Mouse (Mus musculus) stomach, embryonic 14.5 days (tissue): ENCODE data around the gene Mc1r. TPM values are rescaled to one million over a fixed set of nuclear protein-coding genes. Genes with fewer than 3 reads are reported as not detected.
A peak's percentile ranks its signal among the peaks of the same experiment; 100 is the strongest.
"Not testable (repeated sequence)": the region's sequence is repeated elsewhere in the genome, so short reads cannot be mapped to it uniquely, and the experiment has no call there.

ENCODE experiments used
- ATAC-seq: fragments of 200-750 bp; cut with Nextera tagmentation; 2 replicates; pipeline ENCODE4 v1.8.0; 2017; ENCODE audit warnings: low read depth, moderate TSS enrichment; ENCODE audit not compliant: insufficient number of reproducible peaks, insufficient read depth, low FRiP score
- H3K27ac ChIP-seq: fragments of 300-500 bp; sonication (generic); 2 replicates; pipeline ENCODE4 v1.5.1; 2014; ENCODE audit warnings: mild to moderate bottlenecking, low read length, moderate library complexity, mixed read lengths
- H3K27me3 ChIP-seq: fragments of 300-500 bp; sonication (generic); 2 replicates; pipeline ENCODE4 v1.6.1; 2014; ENCODE audit warnings: low read length, control low read depth, mixed read lengths; ENCODE audit not compliant: control insufficient read depth, insufficient read depth
- H3K36me3 ChIP-seq: fragments of 300-500 bp; sonication (generic); 2 replicates; pipeline ENCODE4 v1.6.1; 2014; ENCODE audit warnings: mild to moderate bottlenecking, control low read depth, low read length, moderate library complexity, mixed read lengths; ENCODE audit not compliant: control insufficient read depth, insufficient read depth
- H3K4me1 ChIP-seq: fragments of 300-500 bp; sonication (generic); 2 replicates; pipeline ENCODE4 v1.6.1; 2014; ENCODE audit warnings: low read length, control low read depth, mixed read lengths; ENCODE audit not compliant: control insufficient read depth, insufficient read depth
- H3K4me2 ChIP-seq: fragments of 300-500 bp; sonication (generic); replicated peaks from 2 replicates; pipeline ENCODE4 v1.6.1; 2014; ENCODE audit warnings: low read depth, low read length, control low read depth
- H3K4me3 ChIP-seq: fragments of 300-500 bp; sonication (generic); 2 replicates; pipeline ENCODE4 v1.5.1; 2014; ENCODE audit warnings: low read depth, low read length, control low read depth
- H3K9ac ChIP-seq: fragments of 300-500 bp; sonication (generic); replicated peaks from 2 replicates; pipeline ENCODE4 v1.6.1; 2014; ENCODE audit warnings: low read depth, mild to moderate bottlenecking, control low read depth, low read length, moderate library complexity, mixed read lengths
- H3K9me3 ChIP-seq: fragments of 300-500 bp; sonication (generic); 2 replicates; pipeline ENCODE4 v1.6.1; 2016; ENCODE audit warnings: low read depth, low read length, control low read depth; ENCODE audit not compliant: control insufficient read depth
- WGBS: fragments of 180-500 bp; shearing (Covaris S2); extraction: QIAGEN DNeasy Blood & Tissue Kit; methylation state at CpG from one replicate; pipeline ENCODE4 v1.1.7; 2014; 5-methylcytosine and 5-hydroxymethylcytosine counted together
- polyA plus RNA-seq: library from polyadenylated mRNA; unstranded; fragments of >200 nt; fragmentation: Nextera tagmentation; extraction: Ambion mirVana; gene quantifications from 2 replicates; pipeline ENCODE4 v1.2.1, GENCODE M21; 2014

Mc1r gene
- polyA plus RNA-seq, 1 experiment from 2014 or later: 0.10 TPM

DNA sequence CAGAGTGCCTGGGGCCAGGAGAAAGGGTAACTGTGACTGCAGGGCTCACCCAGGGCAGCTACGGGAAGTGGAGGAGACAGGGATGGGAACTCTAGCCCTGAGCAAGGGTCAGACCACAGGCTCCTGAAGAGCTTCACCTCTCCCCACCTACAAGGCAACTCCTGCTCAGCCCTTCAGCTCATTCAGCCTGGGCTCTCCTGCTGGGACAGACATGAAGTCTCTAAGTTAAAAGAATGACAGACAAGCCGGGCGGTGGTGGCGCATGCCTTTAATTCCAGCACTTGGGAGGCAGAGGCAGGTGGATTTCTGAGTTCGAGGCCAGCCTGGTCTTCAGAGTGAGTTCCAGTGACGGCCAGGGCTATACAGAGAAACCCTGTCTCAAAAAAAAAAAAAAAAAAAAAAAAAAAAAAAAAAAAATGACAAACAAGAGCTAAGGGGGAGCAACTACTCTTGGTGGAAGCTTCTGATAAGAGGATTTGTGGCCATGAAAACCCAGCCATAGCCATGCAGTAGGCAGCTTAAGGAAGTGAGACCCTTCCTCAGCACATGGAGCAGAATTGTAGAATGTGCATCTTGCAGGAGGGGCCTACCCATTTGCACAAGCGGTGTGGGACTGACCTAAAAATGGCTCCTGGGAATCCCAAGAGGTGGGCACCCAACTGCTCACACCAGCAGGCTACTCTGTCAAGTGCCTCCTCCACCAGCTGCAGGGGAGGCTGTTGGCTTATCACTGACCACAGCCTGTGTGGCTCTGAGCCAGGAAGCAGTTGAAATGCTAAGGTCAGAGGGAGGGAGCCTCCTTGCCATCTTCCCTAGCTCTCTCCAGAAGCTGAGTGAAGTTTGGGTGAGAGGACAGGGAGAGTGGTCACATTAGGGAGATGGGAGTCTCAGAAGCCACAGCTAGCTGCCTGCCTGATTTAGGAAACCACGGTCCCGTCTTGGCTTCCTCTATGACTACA is 2.0 kb downstream of the Mc1r start:
- no peaks in the 10 kb centered on the region for H3K4me1 ChIP-seq
- H3K4me3 ChIP-seq: no peak overlapping the region
- H3K9me3 ChIP-seq: no peaks in the 10 kb centered on the region
- no peak overlapping the region for H3K4me2 ChIP-seq
- no peaks in the 10 kb centered on the region for H3K36me3 ChIP-seq
- H3K9ac ChIP-seq: no peak overlapping the region
- WGBS: 70% methylated on average over 9 of the region's 9 CpGs
- no peak for ATAC-seq
- H3K27me3 ChIP-seq: peaks cover 44% of the 10 kb centered on the region
- no peak overlapping the region for H3K27ac ChIP-seq

DNA sequence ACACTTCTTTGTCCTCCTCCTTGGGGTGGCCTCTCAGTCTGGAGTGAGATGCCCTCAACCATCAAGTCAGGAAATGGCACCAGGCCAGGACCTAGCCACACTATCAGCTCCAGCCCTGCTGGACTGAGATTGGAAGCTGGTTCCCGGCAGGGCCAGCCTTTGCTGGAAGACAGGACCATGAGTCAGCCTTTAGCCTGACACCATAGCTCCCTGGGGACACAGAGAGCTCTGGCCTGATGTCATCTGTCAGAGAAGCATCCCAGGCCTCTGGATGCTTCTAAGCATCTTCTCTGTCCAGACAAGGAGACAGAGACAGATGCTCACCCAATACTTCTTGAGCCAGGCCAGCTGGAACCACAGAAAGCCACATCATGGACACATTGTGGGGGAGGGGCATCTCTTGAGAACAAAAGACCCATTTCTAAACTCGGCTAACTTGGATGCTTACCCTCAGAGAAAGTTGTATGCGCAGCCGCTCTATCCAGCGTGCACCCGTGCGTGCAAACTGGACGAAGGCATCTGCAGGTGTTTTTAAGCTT is 3.2 kb downstream of the Mc1r start:
- no peak overlapping the region for H3K4me2 ChIP-seq
- H3K36me3 ChIP-seq: no peaks in the 10 kb centered on the region
- no peak overlapping the region for H3K27ac ChIP-seq
- no peak overlapping the region for H3K4me3 ChIP-seq
- no peaks in the 10 kb centered on the region for H3K9me3 ChIP-seq
- H3K9ac ChIP-seq: no peak overlapping the region
- no peaks in the 10 kb centered on the region for H3K4me1 ChIP-seq
- peaks cover 48% of the 10 kb centered on the region for H3K27me3 ChIP-seq
- no peak for ATAC-seq
- 70% methylated on average over 8 of the region's 8 CpGs for WGBS

DNA sequence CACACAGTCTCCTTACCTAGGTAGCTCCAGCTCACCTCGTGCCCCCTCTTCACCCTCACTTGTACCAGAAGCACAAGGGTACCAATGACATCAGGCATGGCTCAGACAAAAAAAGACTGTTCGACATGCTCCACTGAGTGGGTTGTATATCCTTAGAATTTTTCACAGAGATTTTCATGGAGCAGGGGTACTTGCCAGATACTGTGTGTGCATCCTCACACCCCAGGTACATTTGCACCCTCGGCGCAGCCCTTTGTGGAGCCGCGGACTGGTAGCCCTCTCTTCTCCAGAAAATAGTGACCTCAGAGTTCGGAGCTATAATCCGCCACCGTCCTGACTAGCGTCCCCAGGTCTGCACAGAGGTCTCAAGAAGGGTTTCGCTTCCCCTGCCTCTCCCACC is 3.9 kb downstream of the Mc1r start:
- no peak for ATAC-seq
- Histone ChIP-seq H3K27ac (no peak overlapping the region), H3K4me1 (no peaks in the 10 kb centered on the region), H3K4me2 (peak overlapping the region; percentile 37), H3K9me3 (no peaks in the 10 kb centered on the region), H3K9ac (no peak overlapping the region), H3K36me3 (no peaks in the 10 kb centered on the region), H3K27me3 (peaks cover 48% of the 10 kb centered on the region), H3K4me3 (peak overlapping the region; percentile 24)
- WGBS: 11% methylated on average over 11 of the region's 11 CpGs

GRCm38 (mm10) chr8:123411246-123411645 is 4.3 kb downstream of the Mc1r start, which contains the start of gene Tubb3:
Gene Tubb3, plus strand, starts transcription at chr8:123411424.
- WGBS: under 1% methylated on average over 29 of the region's 29 CpGs
- peak; percentile 55; the same call in 1 of the 2 replicates for ATAC-seq
- Histone ChIP-seq H3K4me3 (peak within 1 kb of the TSS; percentile 24), H3K9me3 (no peaks in the 10 kb centered on the region), H3K36me3 (no peaks in the 10 kb centered on the region), H3K27ac (no peak within 1 kb of the TSS), H3K9ac (no peak within 1 kb of the TSS), H3K27me3 (peaks cover 48% of the 10 kb centered on the region), H3K4me2 (peak within 1 kb of the TSS; percentile 37), H3K4me1 (no peaks in the 10 kb centered on the region)

DNA sequence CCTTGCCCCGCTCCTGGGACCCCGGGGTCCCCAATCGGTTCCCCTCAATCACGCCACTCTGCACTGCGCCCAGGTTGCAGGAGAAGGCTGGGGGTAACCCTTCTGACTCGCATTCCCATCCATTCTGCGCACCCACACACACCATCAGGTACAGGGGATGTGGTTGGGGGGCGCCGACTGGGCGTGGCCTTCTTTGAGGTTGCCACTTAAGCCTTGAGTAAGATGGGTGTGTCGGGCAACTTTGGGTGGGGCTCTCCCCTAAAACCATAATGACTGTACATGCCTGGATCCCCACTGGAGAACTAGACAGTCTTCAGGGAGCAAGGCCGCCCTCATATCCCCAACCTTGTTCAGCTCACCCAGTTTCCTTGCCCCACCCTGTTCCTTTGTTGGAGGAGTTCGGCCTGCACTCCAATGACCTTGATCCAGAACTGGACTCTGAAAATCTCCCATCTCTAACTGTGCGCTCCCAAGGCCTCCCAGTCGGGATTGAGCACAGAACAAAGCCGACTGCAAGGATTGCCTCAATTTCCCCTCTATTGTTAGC is 4.9 kb downstream of the Mc1r start:
- no peaks in the 10 kb centered on the region for H3K36me3 ChIP-seq
- H3K27ac ChIP-seq: no peak overlapping the region
- no peaks in the 10 kb centered on the region for H3K4me1 ChIP-seq
- peak overlapping the region; percentile 37 for H3K4me2 ChIP-seq
- H3K9me3 ChIP-seq: no peaks in the 10 kb centered on the region
- no peak for ATAC-seq
- peak overlapping the region; percentile 24 for H3K4me3 ChIP-seq
- WGBS: 9% methylated on average over 16 of the region's 16 CpGs
- no peak overlapping the region for H3K9ac ChIP-seq
- peaks cover 48% of the 10 kb centered on the region for H3K27me3 ChIP-seq

DNA sequence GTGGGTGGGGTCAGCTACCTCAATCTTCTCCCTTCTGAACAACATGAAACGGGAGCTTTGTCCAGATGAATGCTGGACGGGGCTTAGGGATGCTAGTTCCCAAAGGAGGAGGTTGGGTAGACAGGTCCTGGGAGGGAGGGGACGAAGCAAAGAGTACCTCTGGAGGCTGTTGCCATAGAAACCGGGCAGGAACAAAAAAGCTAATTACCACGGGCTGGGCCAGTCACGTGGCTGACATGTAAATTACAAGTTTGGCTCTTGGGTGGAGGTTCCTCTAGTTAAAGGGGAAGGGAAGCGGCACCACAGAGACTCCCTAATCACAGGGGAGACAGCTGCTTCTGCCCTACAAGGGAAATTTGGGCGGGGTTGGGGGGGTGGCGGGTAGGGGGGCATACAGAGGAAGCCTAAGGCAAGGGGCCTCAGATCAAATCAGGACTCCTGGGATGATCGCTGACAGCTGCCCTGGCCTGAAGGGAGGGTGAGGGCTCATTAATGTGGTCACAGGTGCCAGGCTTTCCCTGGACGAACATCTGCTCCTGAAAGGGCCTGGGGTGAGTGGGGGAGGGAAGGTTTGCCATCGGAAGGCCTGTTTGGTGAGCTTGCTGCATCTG is 5.8 kb downstream of the Mc1r start:
- no peak for ATAC-seq
- Histone ChIP-seq H3K27ac (no peak overlapping the region), H3K9me3 (no peaks in the 10 kb centered on the region), H3K36me3 (no peaks in the 10 kb centered on the region), H3K27me3 (peaks cover 48% of the 10 kb centered on the region), H3K4me2 (no peak overlapping the region), H3K9ac (no peak overlapping the region), H3K4me3 (peak overlapping the region; percentile 24; the same call in 1 of the 2 replicates), H3K4me1 (no peaks in the 10 kb centered on the region)
- 2% methylated on average over 12 of the region's 12 CpGs for WGBS

- Histone ChIP-seq H3K4me3 (no peak overlapping the region), H3K9me3 (no peaks in the 10 kb centered on the region), H3K4me2 (no peak overlapping the region), H3K9ac (no peak overlapping the region), H3K27ac (no peak overlapping the region), H3K27me3 (peaks cover 45% of the 10 kb centered on the region), H3K36me3 (no peaks in the 10 kb centered on the region), H3K4me1 (no peaks in the 10 kb centered on the region)
- WGBS: 7% methylated on average over 9 of the region's 9 CpGs
- no peak for ATAC-seq
Observed at GRCm38 (mm10) chr8:123414255-123414654, 7.3 kb downstream of the Mc1r start.

- ATAC-seq, H3K27ac ChIP-seq, H3K4me1 ChIP-seq, H3K4me2 ChIP-seq, H3K9me3 ChIP-seq, H3K4me3 ChIP-seq, H3K36me3 ChIP-seq, H3K9ac ChIP-seq: not testable (repeated sequence)
- WGBS: 81% methylated on average over 5 of the region's 5 CpGs
- peaks cover 40% of the 10 kb centered on the region for H3K27me3 ChIP-seq
Observed at GRCm38 (mm10) chr8:123414997-123415696, 8.2 kb downstream of the Mc1r start.
